Mouse (Mus musculus) embryonic facial prominence, embryonic 11.5 days (tissue): ENCODE measurements around the gene Faf1. TPM values are rescaled to one million over a fixed set of nuclear protein-coding genes. Genes with fewer than 3 reads are reported as not detected.

Experiments used
- ATAC-seq: fragments of 200-750 bp; cut with Nextera tagmentation; replicated peaks from 2 replicates; pipeline ENCODE4 v1.8.0; 2017; ENCODE audit warnings: low read depth; ENCODE audit not compliant: insufficient number of reproducible peaks, low FRiP score, low TSS enrichment
- DNase-seq: peaks from one replicate; pipeline ENCODE4 v3.0.0-alpha.2; 2015; ENCODE audit warnings: low spot score
- H3K27ac ChIP-seq: fragments of 300-500 bp; sonication (generic); replicated peaks from 2 replicates; pipeline ENCODE4 v1.5.1; 2014; ENCODE audit warnings: mild to moderate bottlenecking, low read depth, low read length, control low read depth
- H3K27me3 ChIP-seq: fragments of 300-500 bp; sonication (generic); 2 replicates; pipeline ENCODE4 v1.6.1; 2014; ENCODE audit warnings: mild to moderate bottlenecking, low read length, moderate library complexity, mixed read lengths; ENCODE audit not compliant: control insufficient read depth, insufficient read depth
- H3K36me3 ChIP-seq: fragments of 300-500 bp; sonication (generic); replicated peaks from 2 replicates; pipeline ENCODE4 v1.6.1; 2014; ENCODE audit warnings: low read depth, mild to moderate bottlenecking, low read length, moderate library complexity, mixed read lengths; ENCODE audit not compliant: control insufficient read depth, insufficient read depth
- H3K4me1 ChIP-seq: fragments of 300-500 bp; sonication (generic); 2 replicates; pipeline ENCODE4 v1.6.1; 2014; ENCODE audit warnings: low read length, mixed read lengths; ENCODE audit not compliant: control insufficient read depth, insufficient read depth
- H3K4me2 ChIP-seq: fragments of 300-500 bp; sonication (generic); 2 replicates; pipeline ENCODE4 v1.6.1; 2014; ENCODE audit warnings: low read depth, mild to moderate bottlenecking, control low read depth, low read length, moderate library complexity
- H3K4me3 ChIP-seq: fragments of 300-500 bp; sonication (generic); 2 replicates; pipeline ENCODE4 v1.5.1; 2014; ENCODE audit warnings: low read depth, low read length, control low read depth
- H3K9ac ChIP-seq: fragments of 300-500 bp; sonication (generic); replicated peaks from 2 replicates; pipeline ENCODE4 v1.6.1; 2014; ENCODE audit warnings: mild to moderate bottlenecking, control low read depth, low read length
- H3K9me3 ChIP-seq: fragments of 300-500 bp; sonication (generic); replicated peaks from 2 replicates; pipeline ENCODE4 v1.6.1; 2016; ENCODE audit warnings: mild to moderate bottlenecking, low read length, inconsistent platforms, mixed read lengths; ENCODE audit not compliant: control insufficient read depth
- WGBS: fragments of 180-500 bp; shearing (Covaris S2); extraction: QIAGEN DNeasy Blood & Tissue Kit; methylation state at CpG from one replicate; pipeline ENCODE4 v1.1.7; 2014; 5-methylcytosine and 5-hydroxymethylcytosine counted together
- polyA plus RNA-seq: library from polyadenylated mRNA; unstranded; fragments of >200 nt; fragmentation: Nextera tagmentation; extraction: Ambion mirVana; gene quantifications from 2 replicates; pipeline ENCODE4 v1.2.1, GENCODE M21; 2014

Gene Faf1
- polyA plus RNA-seq, 1 experiment from 2014 or later, result 47.2 TPM

DNA sequence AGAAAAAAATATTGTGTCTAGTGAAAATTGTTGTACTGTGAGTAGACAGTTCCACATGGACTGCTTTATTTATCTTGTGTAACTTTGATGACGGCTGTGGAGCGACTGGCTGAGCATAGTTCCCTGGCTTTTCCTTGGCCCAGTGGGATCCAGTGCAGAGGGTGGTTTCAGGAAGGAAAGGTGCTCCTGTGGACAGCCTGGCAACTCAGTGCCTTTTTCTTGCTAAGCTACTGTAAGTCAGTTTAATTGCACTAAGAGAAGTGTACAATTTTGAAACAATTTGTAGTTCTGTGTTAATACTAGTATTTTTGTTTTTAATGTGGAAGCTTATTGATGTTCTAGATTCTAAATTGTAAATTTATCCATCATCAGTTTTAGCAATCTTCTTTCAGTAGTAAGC lies 83.5 kb downstream of the Faf1 start:
- no peak for ATAC-seq
- WGBS, result 57% methylated on average over 2 of the region's 2 CpGs
- Histone ChIP-seq H3K27me3 (no peaks in the 10 kb centered on the region), H3K27ac (no peak overlapping the region), H3K4me1 (no peaks in the 10 kb centered on the region), H3K36me3 (no peaks in the 10 kb centered on the region), H3K9me3 (no peaks in the 10 kb centered on the region), H3K4me2 (no peak overlapping the region), H3K9ac (no peak overlapping the region), H3K4me3 (no peak overlapping the region)
- no peak for DNase-seq

DNA sequence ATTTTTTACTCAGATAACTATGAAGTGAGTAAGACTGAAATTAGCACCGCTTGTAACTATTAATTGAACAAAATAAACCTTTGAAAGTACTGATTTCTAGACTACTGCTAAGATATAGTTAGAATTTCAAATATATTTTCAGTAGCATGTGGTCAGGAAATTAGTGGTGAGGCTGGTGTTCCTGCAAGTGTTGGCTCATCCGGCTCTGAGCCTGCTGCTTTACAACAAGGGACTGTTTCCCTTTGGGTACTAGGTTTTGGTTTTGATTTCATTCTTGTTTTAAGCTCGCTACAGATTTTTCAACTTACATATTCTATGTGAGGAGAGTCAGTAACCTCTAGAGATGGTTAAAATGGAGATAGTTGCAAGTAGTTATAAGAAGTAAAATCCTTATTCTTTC lies 84.1 kb downstream of the Faf1 start:
- no peaks in the 10 kb centered on the region for H3K4me1 ChIP-seq
- no peaks in the 10 kb centered on the region for H3K27me3 ChIP-seq
- H3K4me2 ChIP-seq, result no peak overlapping the region
- H3K27ac ChIP-seq, result no peak overlapping the region
- no peaks in the 10 kb centered on the region for H3K36me3 ChIP-seq
- DNase-seq (no peak), ATAC-seq (no peak)
- H3K4me3 ChIP-seq, result no peak overlapping the region
- H3K9me3 ChIP-seq, result no peaks in the 10 kb centered on the region
- 68% methylated on average over 3 of the region's 3 CpGs for WGBS
- H3K9ac ChIP-seq, result no peak overlapping the region

DNA sequence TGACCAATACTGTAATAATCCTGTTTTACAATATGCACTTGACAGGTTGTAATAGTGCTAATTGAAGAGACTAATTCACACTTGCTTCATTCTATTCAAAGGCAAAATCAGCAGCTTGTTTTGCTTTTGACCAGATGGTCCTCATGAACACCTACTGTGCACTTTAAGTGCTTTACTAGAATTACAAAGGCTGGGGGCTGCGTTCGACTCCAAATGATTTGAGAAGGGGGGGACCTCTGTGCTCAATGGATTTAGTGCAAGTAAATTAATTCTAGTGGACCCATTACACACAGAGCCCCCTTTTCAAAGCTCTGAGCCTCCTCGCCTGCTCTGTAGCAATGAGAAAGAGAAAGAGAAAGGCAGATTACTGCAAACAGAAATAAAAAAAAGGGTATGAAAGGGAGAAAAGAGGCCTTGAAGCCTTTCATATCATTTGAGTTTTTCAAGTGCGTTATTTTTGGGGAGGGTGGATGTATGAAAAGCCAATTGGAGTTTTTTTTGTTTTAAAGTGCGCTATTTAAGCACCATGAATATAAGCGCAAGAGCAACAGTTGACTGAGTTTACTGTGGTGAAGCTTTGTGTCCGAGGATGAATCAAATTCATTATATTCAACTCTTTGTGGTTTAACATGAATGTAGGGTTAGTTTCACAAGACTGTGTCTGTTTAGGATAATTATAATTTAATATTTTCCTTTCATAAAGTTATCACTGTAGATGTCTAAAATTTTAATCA lies 86.5 kb downstream of the Faf1 start:
- Histone ChIP-seq H3K9me3 (no peaks in the 10 kb centered on the region), H3K27ac (no peak overlapping the region), H3K4me2 (no peak overlapping the region), H3K9ac (no peak overlapping the region), H3K4me3 (no peak overlapping the region), H3K4me1 (no peaks in the 10 kb centered on the region), H3K36me3 (no peaks in the 10 kb centered on the region), H3K27me3 (no peaks in the 10 kb centered on the region)
- ATAC-seq (no peak), DNase-seq (peak; percentile 59)
- WGBS, result 40% methylated on average over 7 of the region's 7 CpGs

DNA sequence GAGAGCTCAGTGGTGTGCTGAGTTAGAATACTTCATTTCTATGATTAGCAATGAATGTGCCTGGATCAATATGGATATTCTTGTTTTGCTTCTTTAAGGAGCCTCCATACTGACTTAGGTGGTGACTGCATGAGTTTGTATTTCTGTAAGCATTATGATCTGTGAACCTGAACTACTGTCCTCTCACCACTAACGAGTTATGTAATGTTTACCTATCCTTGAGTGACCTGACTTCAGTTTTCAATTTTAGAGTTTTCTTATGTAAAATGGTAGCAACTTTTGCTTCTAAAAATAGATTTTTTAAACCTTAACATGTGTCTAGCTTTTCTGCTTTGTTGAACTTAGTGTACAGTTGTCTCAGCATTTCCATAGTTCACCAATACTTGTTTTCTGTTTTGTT lies 92.7 kb downstream of the Faf1 start:
- no peak overlapping the region for H3K9ac ChIP-seq
- H3K27me3 ChIP-seq, result no peaks in the 10 kb centered on the region
- H3K4me1 ChIP-seq, result no peaks in the 10 kb centered on the region
- no peak overlapping the region for H3K27ac ChIP-seq
- no peak overlapping the region for H3K4me3 ChIP-seq
- ATAC-seq (no peak), DNase-seq (no peak)
- no peak overlapping the region for H3K4me2 ChIP-seq
- no peaks in the 10 kb centered on the region for H3K9me3 ChIP-seq
- WGBS, result 73% methylated on average over 1 of the region's 1 CpGs
- no peaks in the 10 kb centered on the region for H3K36me3 ChIP-seq

DNA sequence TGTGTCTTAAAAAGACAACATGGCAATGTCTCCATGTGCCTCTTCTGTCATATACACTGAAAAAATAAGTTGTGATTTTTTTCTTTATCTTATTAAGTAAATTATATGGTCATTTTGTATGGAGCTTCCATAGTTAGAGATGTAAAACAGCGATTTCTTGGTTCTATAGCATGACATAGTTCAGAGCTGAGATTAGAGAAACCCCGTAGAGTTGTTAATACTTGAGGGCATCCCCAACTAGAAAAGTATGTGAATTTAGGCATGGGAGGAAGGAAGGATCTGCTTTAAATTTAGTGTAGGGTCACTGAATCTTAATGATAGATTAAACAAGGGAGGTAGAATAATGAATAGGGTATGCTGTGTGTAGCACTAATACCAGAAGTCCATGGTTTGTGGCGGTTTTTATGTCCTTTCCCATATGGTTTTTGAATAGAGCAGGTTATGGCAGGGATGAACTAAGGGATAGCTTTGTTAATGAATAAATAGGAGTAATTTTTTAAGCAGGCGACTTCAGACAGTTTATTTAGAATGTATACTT lies 106.3 kb downstream of the Faf1 start:
- H3K9me3 ChIP-seq, result no peaks in the 10 kb centered on the region
- 67% methylated on average over 4 of the region's 4 CpGs for WGBS
- H3K27ac ChIP-seq, result no peak overlapping the region
- no peaks in the 10 kb centered on the region for H3K4me1 ChIP-seq
- H3K36me3 ChIP-seq, result no peaks in the 10 kb centered on the region
- H3K9ac ChIP-seq, result no peak overlapping the region
- no peak overlapping the region for H3K4me3 ChIP-seq
- ATAC-seq, result no peak
- no peak overlapping the region for H3K4me2 ChIP-seq
- no peaks in the 10 kb centered on the region for H3K27me3 ChIP-seq
- DNase-seq, result no peak

DNA sequence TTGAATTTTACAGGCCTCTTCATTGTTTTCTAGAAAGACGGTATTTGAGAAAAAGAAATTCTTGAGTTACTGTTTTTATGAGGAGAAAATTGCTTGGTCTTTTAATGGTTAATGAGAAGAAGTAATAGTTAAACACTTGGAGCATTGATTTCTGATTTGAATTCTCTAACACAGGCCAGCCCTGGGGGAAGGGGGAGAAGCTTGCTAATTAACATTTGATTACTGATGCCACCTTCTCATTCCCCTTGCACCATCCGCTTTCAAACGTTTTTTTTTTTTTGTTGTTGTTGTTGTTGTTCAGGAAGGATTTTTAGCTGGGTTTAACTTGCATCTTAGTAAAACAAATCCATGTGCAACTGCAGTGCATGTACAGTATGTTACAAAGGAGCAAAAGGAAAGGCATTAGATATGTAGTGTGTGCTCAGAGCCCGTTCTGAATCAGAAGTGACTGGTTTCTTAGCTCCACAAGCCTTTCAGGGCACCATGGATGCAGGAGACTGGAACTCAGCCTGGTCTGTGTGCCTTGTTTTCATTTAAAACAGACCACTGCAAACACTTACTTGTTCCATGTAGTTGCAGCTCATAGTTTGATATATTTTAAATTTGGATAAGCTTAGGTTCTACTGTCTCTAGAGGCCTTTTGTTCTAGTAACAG lies 113.1 kb downstream of the Faf1 start:
- no peak for DNase-seq
- H3K9ac ChIP-seq, result no peak overlapping the region
- H3K27me3 ChIP-seq, result no peaks in the 10 kb centered on the region
- no peaks in the 10 kb centered on the region for H3K4me1 ChIP-seq
- 37% methylated on average over 4 of the region's 4 CpGs for WGBS
- H3K4me2 ChIP-seq, result no peak overlapping the region
- H3K27ac ChIP-seq, result no peak overlapping the region
- no peak overlapping the region for H3K4me3 ChIP-seq
- H3K36me3 ChIP-seq, result no peaks in the 10 kb centered on the region
- H3K9me3 ChIP-seq, result no peaks in the 10 kb centered on the region
- no peak for ATAC-seq

DNA sequence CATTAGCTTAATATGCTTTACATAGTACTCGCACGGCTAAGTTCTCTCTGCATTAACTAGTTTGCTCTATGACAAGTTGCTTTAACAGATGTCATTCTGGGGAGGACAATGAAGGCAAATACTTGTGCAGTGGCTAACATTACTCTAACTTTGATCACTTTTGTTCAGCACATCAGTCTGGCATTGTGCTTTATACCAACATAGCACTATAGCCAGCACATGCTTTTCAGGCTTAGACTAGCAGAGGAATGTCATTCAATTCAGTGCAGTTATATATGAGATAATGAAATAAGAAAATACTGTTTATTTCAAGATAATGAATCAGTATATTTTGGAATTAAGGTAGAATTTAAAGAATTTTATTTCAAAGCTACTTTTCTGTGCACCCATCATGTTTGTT lies 115.9 kb downstream of the Faf1 start:
- DNase-seq, result peak; percentile 4
- Histone ChIP-seq H3K4me2 (no peak overlapping the region), H3K9ac (no peak overlapping the region), H3K4me3 (no peak overlapping the region), H3K27me3 (no peaks in the 10 kb centered on the region), H3K9me3 (no peaks in the 10 kb centered on the region), H3K27ac (no peak overlapping the region), H3K4me1 (no peaks in the 10 kb centered on the region), H3K36me3 (no peaks in the 10 kb centered on the region)
- no peak for ATAC-seq
- 71% methylated on average over 2 of the region's 2 CpGs for WGBS

DNA sequence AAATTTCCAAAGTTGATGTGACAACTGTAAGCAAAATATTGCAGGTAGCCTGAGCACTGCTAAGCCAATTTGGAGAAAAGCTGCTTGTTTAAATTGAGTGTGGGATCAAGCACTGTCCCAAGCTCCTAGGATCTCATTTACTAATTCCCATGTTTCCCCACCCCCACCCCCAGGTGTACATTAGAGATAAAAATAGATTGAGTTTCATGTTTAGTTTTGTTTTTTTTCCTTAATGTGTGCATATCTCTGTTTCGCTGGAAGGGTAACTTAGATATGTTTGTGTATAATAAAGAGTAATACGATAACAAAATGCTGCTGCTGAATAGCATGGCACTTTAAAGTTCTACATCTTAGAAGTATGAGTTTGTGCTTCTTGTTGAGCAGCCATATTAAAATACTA lies 116.7 kb downstream of the Faf1 start:
- DNase-seq, result no peak
- 83% methylated on average over 2 of the region's 2 CpGs for WGBS

More for the DNA sequence above, 116.7 kb downstream of the Faf1 start:
- Histone ChIP-seq H3K4me1 (no peaks in the 10 kb centered on the region), H3K4me2 (no peak overlapping the region), H3K27me3 (no peaks in the 10 kb centered on the region), H3K9me3 (no peaks in the 10 kb centered on the region), H3K27ac (no peak overlapping the region), H3K9ac (no peak overlapping the region), H3K36me3 (no peaks in the 10 kb centered on the region), H3K4me3 (no peak overlapping the region)
- no peak for ATAC-seq
